Mouse (Mus musculus) liver, embryonic 14.5 days (tissue): ENCODE results near the gene Frem1.

Experiments
- CTCF ChIP-seq: IDR thresholded peaks from 2 replicates; pipeline ENCODE4 v1.5.1; 2016; ENCODE audit warnings: antibody characterized with exemption, low read depth, control low read depth
- EP300 ChIP-seq: IDR thresholded peaks from 2 replicates; pipeline ENCODE4 v1.6.1; 2016; ENCODE audit warnings: antibody characterized with exemption, low read depth

DNA sequence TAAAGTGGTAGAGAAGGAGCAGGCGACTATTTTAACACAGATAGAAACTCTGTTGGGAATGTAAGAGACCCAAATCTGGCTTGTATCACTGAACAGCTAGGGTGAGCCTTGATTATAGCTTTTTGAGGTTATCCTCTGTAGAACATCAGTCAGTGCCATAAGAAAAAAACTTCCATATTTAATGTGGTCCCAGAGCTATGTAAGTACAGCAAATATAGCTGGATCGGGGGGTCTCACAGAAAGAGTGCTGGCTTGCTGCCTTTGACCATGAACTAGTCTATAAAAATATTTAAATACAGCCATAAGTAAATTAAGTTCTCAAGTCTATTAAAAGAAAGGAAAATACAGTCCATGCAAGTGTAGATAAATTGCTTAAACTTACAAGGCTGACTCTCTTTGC, 171.9 kb downstream of the Frem1 start:
- no peak for TF ChIP-seq CTCF
- no peak for TF ChIP-seq EP300
